Mouse (Mus musculus) bone marrow, adult 2 months (tissue): ENCODE measurements around the gene Chga.

ENCODE experiments used
- CTCF ChIP-seq: fragments of 200-500 bp; IDR thresholded peaks from 2 replicates; pipeline ENCODE4 v1.5.1; 2011; ENCODE audit warnings: low read length, control low read depth; ENCODE audit not compliant: control insufficient read depth, insufficient read depth
- POLR2A ChIP-seq: fragments of 200-500 bp; IDR thresholded peaks from 2 replicates; pipeline ENCODE4 v1.6.1; 2011; ENCODE audit warnings: low read depth, mild to moderate bottlenecking, control low read depth, low read length, borderline replicate concordance; ENCODE audit not compliant: control insufficient read depth

DNA sequence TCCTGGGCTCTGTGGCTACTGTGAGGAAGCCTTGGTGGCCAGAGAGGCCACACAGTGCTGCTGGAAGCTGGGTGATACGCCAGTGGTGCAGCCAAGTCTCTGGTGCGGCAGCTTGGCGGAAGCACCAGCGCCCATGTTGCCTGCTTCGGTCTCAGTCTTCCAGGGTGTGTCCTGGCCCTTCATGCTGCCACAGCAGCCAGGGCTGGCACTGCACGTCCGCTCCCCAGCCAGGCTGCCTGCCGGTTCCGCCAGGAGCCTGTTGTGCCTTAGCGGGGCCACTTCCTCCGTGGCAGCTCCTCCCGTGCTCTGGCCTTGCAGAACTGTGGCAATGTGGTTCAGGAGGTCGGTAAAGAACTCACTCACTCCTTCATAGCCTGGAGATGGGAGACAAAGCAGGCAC is 15.3 kb downstream of the Chga start:
- TF ChIP-seq CTCF (no peak), POLR2A (no peak)
